Mouse (Mus musculus): ENCODE results near the gene Rtl5. TPM values are rescaled to one million over a fixed set of nuclear protein-coding genes. Genes with fewer than 3 reads are reported as not detected.

Rtl5 gene
- polyA plus RNA-seq, 1 experiment from 2014 or later: 0.22 TPM

Other genes starting within 250 kb of the Rtl5 start
- gene Nhsl2, start 221.9 kb downstream of the Rtl5 start, polyA plus RNA-seq (2015; fragmentation: Nextera tagmentation; extraction: Ambion mirVana): 1.6 and 2.5 TPM in 2 replicates
- gene Pin4, start 48.1 kb upstream of the Rtl5 start, polyA plus RNA-seq (2015; fragmentation: Nextera tagmentation; extraction: Ambion mirVana): 29.1 and 39.0 TPM in 2 replicates
- 9.2 and 9.6 TPM in 2 replicates for gene Ercc6l, start 85.8 kb upstream of the Rtl5 start, polyA plus RNA-seq (2015; fragmentation: Nextera tagmentation; extraction: Ambion mirVana)
- 379 and 405 TPM in 2 replicates for gene Rps4x, start 118.1 kb upstream of the Rtl5 start, polyA plus RNA-seq (2015; fragmentation: Nextera tagmentation; extraction: Ambion mirVana)
- gene Cited1, start 180.9 kb upstream of the Rtl5 start, polyA plus RNA-seq (2015; fragmentation: Nextera tagmentation; extraction: Ambion mirVana): 49.8 and 51.8 TPM in 2 replicates